Mouse (Mus musculus): ENCODE measurements around the gene Anks1. TPM values are rescaled to one million over a fixed set of nuclear protein-coding genes. Genes with fewer than 3 reads are reported as not detected.

Anks1 gene
- polyA plus RNA-seq, 1 experiment from 2014 or later, result 13.3 TPM

- no peak overlapping the region for H3K9ac ChIP-seq (replicated peaks; ENCODE audit: low read length)
- WGBS, result 67% methylated on average over 1 of the region's 1 CpGs
- DNase-seq (ENCODE audit: low spot score) (no peak), ATAC-seq (replicated peaks; ENCODE audit: insufficient number of reproducible peaks, low FRiP score, low TSS enrichment, low read depth) (no peak)
- H3K4me3 ChIP-seq (ENCODE audit: low read depth, low read length), result no peak overlapping the region
- no peaks in the 10 kb centered on the region for H3K36me3 ChIP-seq (replicated peaks; ENCODE audit: control insufficient read depth, insufficient read depth, low read depth, low read length)
- no peaks in the 10 kb centered on the region for H3K9me3 ChIP-seq (replicated peaks; ENCODE audit: control insufficient read depth, low read length)
- H3K27ac ChIP-seq (replicated peaks; ENCODE audit: low read depth, low read length), result no peak overlapping the region
- no peak overlapping the region for H3K4me2 ChIP-seq (ENCODE audit: low read depth, low read length)
- no peaks in the 10 kb centered on the region for H3K27me3 ChIP-seq (ENCODE audit: control insufficient read depth, insufficient read depth, low read length)
- H3K4me1 ChIP-seq (ENCODE audit: control insufficient read depth, insufficient read depth, low read length), result no peaks in the 10 kb centered on the region; the same call in 1 of the 2 replicates
These were observed 191.6 kb downstream of the Anks1 start for GRCm38 (mm10) chr17:28100669-28101068.

DNA sequence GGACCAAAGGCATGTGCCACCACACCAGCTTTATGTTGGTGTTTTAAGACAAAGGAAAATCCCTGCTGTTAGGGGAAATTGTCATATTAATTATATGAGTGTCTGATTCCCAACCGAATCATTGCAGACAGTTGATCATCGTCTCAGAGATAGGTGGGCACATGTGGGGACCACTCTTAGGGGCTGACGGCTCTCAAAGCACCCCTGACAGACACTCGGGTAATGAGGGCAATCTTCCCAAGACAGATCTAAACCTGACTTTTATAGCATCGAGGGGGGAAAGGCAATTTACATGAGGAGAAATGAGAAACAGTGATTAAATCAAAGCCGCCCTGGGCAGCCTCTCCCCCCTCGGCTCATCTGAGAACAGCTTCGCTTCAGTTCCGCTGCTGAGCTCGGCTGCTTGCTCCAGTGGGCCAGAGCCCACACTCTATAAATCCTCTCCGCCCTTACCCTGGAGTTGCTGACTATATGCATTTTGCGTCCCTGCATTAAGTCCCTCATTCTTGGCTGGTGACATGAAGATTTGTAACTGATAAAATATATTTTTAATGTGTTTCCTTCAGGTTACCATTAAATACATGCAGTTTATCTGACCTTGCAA, 192.3 kb downstream of the Anks1 start:
- Histone ChIP-seq H3K4me3 (ENCODE audit: low read depth, low read length) (no peak overlapping the region), H3K27me3 (ENCODE audit: control insufficient read depth, insufficient read depth, low read length) (no peaks in the 10 kb centered on the region), H3K4me2 (ENCODE audit: low read depth, low read length) (no peak overlapping the region), H3K9ac (replicated peaks; ENCODE audit: low read length) (no peak overlapping the region), H3K9me3 (replicated peaks; ENCODE audit: control insufficient read depth, low read length) (no peaks in the 10 kb centered on the region), H3K27ac (replicated peaks; ENCODE audit: low read depth, low read length) (no peak overlapping the region), H3K4me1 (ENCODE audit: control insufficient read depth, insufficient read depth, low read length) (no peaks in the 10 kb centered on the region; the same call in 1 of the 2 replicates), H3K36me3 (replicated peaks; ENCODE audit: control insufficient read depth, insufficient read depth, low read depth, low read length) (no peaks in the 10 kb centered on the region)
- 56% methylated on average over 12 of the region's 12 CpGs for WGBS
- no peak for DNase-seq (ENCODE audit: low spot score)
- no peak for ATAC-seq (replicated peaks; ENCODE audit: insufficient number of reproducible peaks, low FRiP score, low TSS enrichment, low read depth)

DNA sequence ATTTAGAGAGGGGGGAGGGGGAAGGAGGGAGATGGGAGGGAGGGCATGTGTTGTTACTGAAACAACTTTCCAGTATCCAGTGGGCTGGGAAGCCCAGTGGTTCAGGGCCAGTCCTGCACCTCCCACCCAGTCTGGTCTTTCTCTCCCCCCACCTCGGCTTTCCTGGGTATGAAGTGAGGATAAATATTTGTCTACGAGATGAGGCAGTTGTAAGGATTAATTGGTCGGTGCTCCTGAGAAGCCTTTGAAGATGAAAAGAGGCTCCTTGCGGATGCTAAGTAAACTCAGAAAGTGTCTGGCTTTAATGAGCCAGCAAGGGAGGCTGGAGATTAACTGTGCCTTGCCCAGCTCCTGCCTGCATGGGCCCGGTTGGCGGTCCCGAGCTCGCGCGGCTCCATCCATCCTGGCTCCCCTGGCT, 192.8 kb downstream of the Anks1 start:
- no peak overlapping the region for H3K4me3 ChIP-seq (ENCODE audit: low read depth, low read length)
- H3K36me3 ChIP-seq (replicated peaks; ENCODE audit: control insufficient read depth, insufficient read depth, low read depth, low read length), result no peaks in the 10 kb centered on the region
- H3K9me3 ChIP-seq (replicated peaks; ENCODE audit: control insufficient read depth, low read length), result no peaks in the 10 kb centered on the region
- ATAC-seq (replicated peaks; ENCODE audit: insufficient number of reproducible peaks, low FRiP score, low TSS enrichment, low read depth), result no peak
- no peak overlapping the region for H3K4me2 ChIP-seq (ENCODE audit: low read depth, low read length)
- H3K27me3 ChIP-seq (ENCODE audit: control insufficient read depth, insufficient read depth, low read length), result no peaks in the 10 kb centered on the region
- no peak for DNase-seq (ENCODE audit: low spot score)
- WGBS, result 29% methylated on average over 10 of the region's 10 CpGs
- H3K4me1 ChIP-seq (ENCODE audit: control insufficient read depth, insufficient read depth, low read length), result no peaks in the 10 kb centered on the region; the same call in 1 of the 2 replicates
- no peak overlapping the region; the same call in 1 of the 2 replicates for H3K27ac ChIP-seq (replicated peaks; ENCODE audit: low read depth, low read length)
- no peak overlapping the region for H3K9ac ChIP-seq (replicated peaks; ENCODE audit: low read length)

DNA sequence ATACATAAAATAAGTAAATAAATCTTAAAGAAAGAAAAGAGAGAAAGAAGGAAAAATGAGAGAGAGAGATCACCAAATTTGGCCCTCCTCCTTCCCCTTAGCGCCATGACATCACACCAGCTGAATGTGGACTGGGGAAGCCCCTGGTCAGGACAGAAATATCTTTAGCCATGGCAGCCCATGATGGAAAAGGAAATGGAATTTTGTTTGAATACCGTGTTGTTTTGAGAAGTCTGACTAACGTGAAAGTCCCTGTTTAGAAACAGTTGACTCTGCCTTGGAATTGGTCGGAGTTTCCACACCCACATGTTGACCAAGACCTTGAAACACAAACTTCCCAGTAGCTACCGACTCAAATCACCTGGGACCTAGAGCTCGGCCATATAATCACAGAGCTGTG, 195.3 kb downstream of the Anks1 start:
- H3K4me1 ChIP-seq (ENCODE audit: control insufficient read depth, insufficient read depth, low read length), result peaks cover 4% of the 10 kb centered on the region; the same call in 1 of the 2 replicates
- no peak overlapping the region for H3K27ac ChIP-seq (replicated peaks; ENCODE audit: low read depth, low read length)
- no peaks in the 10 kb centered on the region for H3K27me3 ChIP-seq (ENCODE audit: control insufficient read depth, insufficient read depth, low read length)
- ATAC-seq (replicated peaks; ENCODE audit: insufficient number of reproducible peaks, low FRiP score, low TSS enrichment, low read depth), result no peak
- no peak for DNase-seq (ENCODE audit: low spot score)
- no peak overlapping the region for H3K4me2 ChIP-seq (ENCODE audit: low read depth, low read length)
- H3K36me3 ChIP-seq (replicated peaks; ENCODE audit: control insufficient read depth, insufficient read depth, low read depth, low read length), result no peaks in the 10 kb centered on the region
- no peaks in the 10 kb centered on the region for H3K9me3 ChIP-seq (replicated peaks; ENCODE audit: control insufficient read depth, low read length)
- no peak overlapping the region for H3K9ac ChIP-seq (replicated peaks; ENCODE audit: low read length)
- 82% methylated on average over 6 of the region's 6 CpGs for WGBS
- no peak overlapping the region for H3K4me3 ChIP-seq (ENCODE audit: low read depth, low read length)

- 81% methylated on average over 6 of the region's 6 CpGs for WGBS
- no peak overlapping the region for H3K27ac ChIP-seq (replicated peaks; ENCODE audit: low read depth, low read length)
- DNase-seq (ENCODE audit: low spot score) (no peak), ATAC-seq (replicated peaks; ENCODE audit: insufficient number of reproducible peaks, low FRiP score, low TSS enrichment, low read depth) (no peak)
- H3K36me3 ChIP-seq (replicated peaks; ENCODE audit: control insufficient read depth, insufficient read depth, low read depth, low read length), result no peaks in the 10 kb centered on the region
- no peak overlapping the region for H3K4me3 ChIP-seq (ENCODE audit: low read depth, low read length)
- peaks cover 7% of the 10 kb centered on the region; the same call in 1 of the 2 replicates for H3K4me1 ChIP-seq (ENCODE audit: control insufficient read depth, insufficient read depth, low read length)
- no peaks in the 10 kb centered on the region for H3K27me3 ChIP-seq (ENCODE audit: control insufficient read depth, insufficient read depth, low read length)
- no peaks in the 10 kb centered on the region for H3K9me3 ChIP-seq (replicated peaks; ENCODE audit: control insufficient read depth, low read length)
- no peak overlapping the region for H3K9ac ChIP-seq (replicated peaks; ENCODE audit: low read length)
- H3K4me2 ChIP-seq (ENCODE audit: low read depth, low read length), result no peak overlapping the region
These were observed 197.2 kb downstream of the Anks1 start for GRCm38 (mm10) chr17:28106352-28106751.

GRCm38 (mm10) chr17:28107275-28107674, 198.2 kb downstream of the Anks1 start:
- peak; percentile 54; the same call in 1 of the 2 replicates for ATAC-seq (replicated peaks; ENCODE audit: insufficient number of reproducible peaks, low FRiP score, low TSS enrichment, low read depth)
- H3K9ac ChIP-seq (replicated peaks; ENCODE audit: low read length), result peak overlapping the region; percentile 13; the same call in 1 of the 2 replicates
- H3K27me3 ChIP-seq (ENCODE audit: control insufficient read depth, insufficient read depth, low read length), result no peaks in the 10 kb centered on the region
- WGBS, result 19% methylated on average over 14 of the region's 14 CpGs
- no peak overlapping the region for H3K27ac ChIP-seq (replicated peaks; ENCODE audit: low read depth, low read length)
- peaks cover 7% of the 10 kb centered on the region; the same call in 1 of the 2 replicates for H3K4me1 ChIP-seq (ENCODE audit: control insufficient read depth, insufficient read depth, low read length)
- no peaks in the 10 kb centered on the region for H3K36me3 ChIP-seq (replicated peaks; ENCODE audit: control insufficient read depth, insufficient read depth, low read depth, low read length)
- H3K9me3 ChIP-seq (replicated peaks; ENCODE audit: control insufficient read depth, low read length), result no peaks in the 10 kb centered on the region
- no peak for DNase-seq (ENCODE audit: low spot score)
- H3K4me3 ChIP-seq (ENCODE audit: low read depth, low read length), result no peak overlapping the region
- H3K4me2 ChIP-seq (ENCODE audit: low read depth, low read length), result no peak overlapping the region

DNA sequence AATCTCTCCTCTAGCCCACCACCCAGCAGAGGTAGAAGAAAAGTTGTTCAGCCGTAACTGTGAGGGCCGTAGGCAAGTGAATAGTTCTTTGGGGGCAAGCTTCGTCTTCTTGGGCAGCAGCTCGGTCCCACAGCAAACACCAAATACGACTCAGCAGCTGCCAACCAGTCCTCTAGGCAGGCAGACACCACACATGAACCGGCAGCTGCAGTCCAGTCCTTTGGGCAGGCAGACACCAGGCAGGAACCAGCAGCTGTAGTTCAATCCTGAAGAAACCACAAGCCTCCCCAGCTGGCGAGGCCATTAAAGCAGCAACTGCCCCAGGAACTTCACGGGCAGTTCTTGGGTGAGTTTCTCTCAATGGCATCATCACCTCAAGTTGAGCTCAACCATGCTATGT, 203.2 kb downstream of the Anks1 start:
- Histone ChIP-seq H3K4me2 (ENCODE audit: low read depth, low read length) (no peak overlapping the region), H3K27me3 (ENCODE audit: control insufficient read depth, insufficient read depth, low read length) (no peaks in the 10 kb centered on the region), H3K4me1 (ENCODE audit: control insufficient read depth, insufficient read depth, low read length) (peaks cover 4% of the 10 kb centered on the region; the same call in 1 of the 2 replicates), H3K9me3 (replicated peaks; ENCODE audit: control insufficient read depth, low read length) (no peaks in the 10 kb centered on the region), H3K27ac (replicated peaks; ENCODE audit: low read depth, low read length) (no peak overlapping the region), H3K36me3 (replicated peaks; ENCODE audit: control insufficient read depth, insufficient read depth, low read depth, low read length) (no peaks in the 10 kb centered on the region), H3K4me3 (ENCODE audit: low read depth, low read length) (no peak overlapping the region), H3K9ac (replicated peaks; ENCODE audit: low read length) (no peak overlapping the region)
- WGBS, result 86% methylated on average over 8 of the region's 8 CpGs
- ATAC-seq (replicated peaks; ENCODE audit: insufficient number of reproducible peaks, low FRiP score, low TSS enrichment, low read depth) (no peak), DNase-seq (ENCODE audit: low spot score) (no peak)
